Mouse (Mus musculus): Measurements from ENCODE around the gene Ap3d1. TPM values are rescaled to one million over a fixed set of nuclear protein-coding genes. Genes with fewer than 3 reads are reported as not detected.
A peak's percentile ranks its signal among the peaks of the same experiment; 100 is the strongest.

The Ap3d1 gene
- polyA plus RNA-seq, 1 experiment from 2014 or later, result 99.5 TPM

DNA sequence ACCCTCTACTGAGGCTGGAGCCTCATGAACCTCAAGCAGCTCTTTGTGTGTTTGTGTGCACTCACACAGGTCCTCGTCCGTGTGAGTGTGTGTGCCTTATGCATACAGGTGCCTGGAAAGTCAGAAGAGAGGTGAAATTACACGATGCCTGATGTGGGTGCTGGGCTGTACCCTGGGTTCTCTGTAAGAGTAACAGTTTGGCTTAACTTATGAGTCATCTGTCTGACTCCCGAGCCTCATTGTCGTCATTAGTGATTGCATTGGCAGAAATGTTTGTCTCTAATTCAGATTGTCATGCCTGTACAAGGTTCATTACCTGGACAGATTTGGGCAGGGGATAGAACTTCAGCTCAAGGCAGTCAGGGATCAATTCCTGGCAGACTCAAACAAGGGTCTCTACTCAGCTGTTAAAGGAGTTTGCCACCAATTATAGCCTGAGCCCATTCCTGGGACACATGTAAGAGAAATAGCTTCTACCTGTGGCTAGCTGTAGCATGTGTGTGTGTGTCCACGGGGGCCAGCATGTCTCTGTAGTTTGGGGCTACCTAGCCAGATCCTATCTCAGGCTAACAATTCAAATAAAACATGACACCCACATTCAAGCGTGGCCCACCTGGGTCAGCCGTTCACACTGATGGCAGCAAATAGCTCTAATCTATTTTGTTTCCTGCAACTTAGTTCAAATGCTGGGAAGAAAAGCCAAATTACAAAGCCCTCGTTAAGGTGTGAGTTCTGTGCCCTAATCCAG lies 64.8 kb downstream of the Ap3d1 start:
- H3K27ac ChIP-seq (ENCODE audit: low read length), result peak overlapping the region; percentile 96
- H3K4me2 ChIP-seq (ENCODE audit: low read length), result peak overlapping the region; percentile 85
- WGBS, result 44% methylated on average over 9 of the region's 9 CpGs
- H3K4me1 ChIP-seq (ENCODE audit: control insufficient read depth, insufficient read depth, low read length), result peaks cover 44% of the 10 kb centered on the region
- peak; percentile 8 for ATAC-seq
- H3K9me3 ChIP-seq (replicated peaks; ENCODE audit: control insufficient read depth, low read length, poor library complexity, severe bottlenecking), result no peaks in the 10 kb centered on the region
- peak overlapping the region; percentile 84 for H3K9ac ChIP-seq (ENCODE audit: low read depth, low read length)
- H3K4me3 ChIP-seq (ENCODE audit: low read depth, low read length), result peak overlapping the region; percentile 100
- H3K27me3 ChIP-seq (ENCODE audit: control insufficient read depth, insufficient read depth, low read depth, low read length), result no peaks in the 10 kb centered on the region
- no peaks in the 10 kb centered on the region for H3K36me3 ChIP-seq (ENCODE audit: control insufficient read depth, insufficient read depth, low read length)

DNA sequence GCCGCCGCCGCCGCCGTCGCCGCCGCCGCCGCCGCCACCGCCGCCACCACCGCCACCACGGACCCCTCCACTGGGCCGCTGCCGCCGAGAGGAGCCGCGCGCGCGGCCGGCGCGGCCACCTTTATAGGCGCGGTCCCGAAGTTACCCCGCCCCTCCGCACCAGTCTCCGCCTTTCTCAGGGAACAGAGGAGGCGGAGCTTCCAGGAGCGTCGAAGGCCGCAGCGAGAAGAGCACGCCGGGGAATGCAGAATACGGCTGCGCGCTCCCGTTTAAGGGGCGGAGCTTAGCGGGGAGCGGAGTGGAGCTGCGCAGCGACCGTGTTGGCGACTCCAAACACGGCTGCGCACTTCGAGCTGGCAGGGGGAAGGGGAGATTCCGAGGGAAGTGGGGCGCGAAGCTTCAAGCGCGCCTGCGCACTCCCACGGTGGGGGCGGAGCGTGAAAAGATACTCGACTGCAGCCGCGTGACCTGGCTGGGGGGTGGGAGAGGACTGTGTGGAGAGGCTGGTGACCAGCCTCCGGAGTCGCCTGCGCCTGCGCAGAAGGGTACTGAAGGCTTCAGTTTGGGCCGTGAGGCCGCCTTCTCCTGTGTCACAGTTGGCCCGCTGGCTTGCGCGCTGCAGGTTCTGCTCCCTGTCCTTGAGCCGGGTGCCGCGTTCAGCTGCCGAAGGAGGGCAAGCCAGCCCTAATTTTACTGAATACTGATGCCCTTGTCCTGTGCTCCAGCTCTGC lies 65.7 kb downstream of the Ap3d1 start:
- Histone ChIP-seq H3K4me1 (ENCODE audit: control insufficient read depth, insufficient read depth, low read length) (peaks cover 44% of the 10 kb centered on the region), H3K9me3 (replicated peaks; ENCODE audit: control insufficient read depth, low read length, poor library complexity, severe bottlenecking) (no peaks in the 10 kb centered on the region), H3K4me3 (ENCODE audit: low read depth, low read length) (peak overlapping the region; percentile 100), H3K27ac (ENCODE audit: low read length) (peak overlapping the region; percentile 96), H3K27me3 (ENCODE audit: control insufficient read depth, insufficient read depth, low read depth, low read length) (no peaks in the 10 kb centered on the region), H3K36me3 (ENCODE audit: control insufficient read depth, insufficient read depth, low read length) (peaks cover under 1% of the 10 kb centered on the region; the same call in 1 of the 2 replicates), H3K9ac (ENCODE audit: low read depth, low read length) (peak overlapping the region; percentile 98), H3K4me2 (ENCODE audit: low read length) (peak overlapping the region; percentile 85)
- peak; percentile 92 for ATAC-seq
- under 1% methylated on average over 57 of the region's 78 CpGs for WGBS

DNA sequence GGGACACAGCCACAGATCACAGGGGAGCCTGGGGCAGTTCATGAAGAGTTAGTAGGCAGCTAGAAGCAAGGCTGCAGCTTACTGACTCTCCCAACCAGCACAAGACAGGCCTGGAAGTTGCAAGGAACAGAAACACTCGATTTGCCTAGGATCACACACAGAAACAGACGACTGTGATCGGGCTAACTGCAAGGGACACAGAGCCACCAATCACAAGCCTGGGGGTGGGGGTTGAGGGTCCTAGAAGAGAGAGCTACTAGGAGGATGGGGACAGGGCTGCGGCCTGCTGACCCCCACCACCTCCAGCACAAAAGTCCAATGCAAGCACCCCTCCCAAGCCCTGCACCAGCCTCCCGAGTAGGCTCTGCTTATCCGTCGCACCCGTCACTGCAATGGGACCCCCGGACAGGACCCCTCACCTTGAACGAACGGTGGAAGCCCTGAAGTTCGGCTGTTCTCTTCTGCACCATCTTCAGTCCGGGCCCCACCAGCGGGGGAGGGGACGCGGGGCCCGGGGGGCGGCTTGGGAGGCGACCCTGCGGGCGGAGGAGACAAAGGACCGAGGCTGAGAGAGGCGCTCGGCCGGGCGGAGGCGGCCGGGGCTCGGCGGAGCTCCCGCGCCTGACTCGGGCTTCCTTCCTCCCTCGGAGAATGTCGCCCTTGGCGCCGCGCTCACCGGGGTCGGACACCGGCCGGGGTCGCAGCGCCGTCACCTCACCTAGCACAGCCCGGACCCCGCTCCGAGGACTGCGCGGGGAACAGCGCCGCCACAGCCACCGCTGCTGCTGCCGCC lies 66.5 kb downstream of the Ap3d1 start:
- peak overlapping the region; percentile 100 for H3K4me3 ChIP-seq (ENCODE audit: low read depth, low read length)
- 0% methylated on average over 31 of the region's 54 CpGs for WGBS
- no peaks in the 10 kb centered on the region for H3K27me3 ChIP-seq (ENCODE audit: control insufficient read depth, insufficient read depth, low read depth, low read length)
- H3K9ac ChIP-seq (ENCODE audit: low read depth, low read length), result peak overlapping the region; percentile 98
- peaks cover 7% of the 10 kb centered on the region for H3K36me3 ChIP-seq (ENCODE audit: control insufficient read depth, insufficient read depth, low read length)
- no peaks in the 10 kb centered on the region for H3K9me3 ChIP-seq (replicated peaks; ENCODE audit: control insufficient read depth, low read length, poor library complexity, severe bottlenecking)
- peak overlapping the region; percentile 80 for H3K4me2 ChIP-seq (ENCODE audit: low read length)
- peaks cover 44% of the 10 kb centered on the region for H3K4me1 ChIP-seq (ENCODE audit: control insufficient read depth, insufficient read depth, low read length)
- ATAC-seq, result peak; percentile 32
- peak overlapping the region; percentile 87 for H3K27ac ChIP-seq (ENCODE audit: low read length)

DNA sequence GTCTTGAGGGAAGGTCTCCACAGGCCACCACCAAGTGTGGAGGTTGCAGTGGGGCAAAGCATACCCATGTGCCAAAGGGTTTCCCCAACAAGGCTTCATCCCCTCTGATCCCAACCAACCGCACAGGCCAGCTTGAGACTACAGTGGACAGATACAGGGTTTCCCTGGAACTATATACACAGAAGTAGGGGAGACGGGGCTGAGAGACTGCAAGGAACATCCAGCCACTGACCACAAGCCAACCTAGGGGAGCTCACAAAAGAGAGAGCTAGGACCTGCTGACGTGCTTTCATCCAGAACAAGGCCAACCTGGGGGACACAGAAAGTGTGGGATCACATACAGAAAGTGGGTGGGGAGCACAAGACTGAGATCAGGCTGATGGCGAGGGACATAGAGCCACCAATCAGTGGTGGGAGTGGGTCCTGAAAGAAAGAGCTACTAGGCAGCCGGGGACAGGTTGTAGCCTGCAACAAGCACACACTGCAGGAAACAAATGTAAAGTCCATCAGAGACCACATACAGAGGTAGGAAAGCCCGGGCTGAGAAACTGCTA lies 67.1 kb downstream of the Ap3d1 start:
- peaks cover 12% of the 10 kb centered on the region for H3K36me3 ChIP-seq (ENCODE audit: control insufficient read depth, insufficient read depth, low read length)
- no peak for ATAC-seq
- peak overlapping the region; percentile 98 for H3K9ac ChIP-seq (ENCODE audit: low read depth, low read length)
- H3K4me3 ChIP-seq (ENCODE audit: low read depth, low read length), result peak overlapping the region; percentile 100
- peak overlapping the region; percentile 87 for H3K27ac ChIP-seq (ENCODE audit: low read length)
- H3K27me3 ChIP-seq (ENCODE audit: control insufficient read depth, insufficient read depth, low read depth, low read length), result no peaks in the 10 kb centered on the region
- H3K9me3 ChIP-seq (replicated peaks; ENCODE audit: control insufficient read depth, low read length, poor library complexity, severe bottlenecking), result no peaks in the 10 kb centered on the region
- H3K4me2 ChIP-seq (ENCODE audit: low read length), result peak overlapping the region; percentile 80
- H3K4me1 ChIP-seq (ENCODE audit: control insufficient read depth, insufficient read depth, low read length), result peaks cover 44% of the 10 kb centered on the region
- whole genome bisulfite sequencing, result 16% methylated on average over 6 of the region's 6 CpGs

DNA sequence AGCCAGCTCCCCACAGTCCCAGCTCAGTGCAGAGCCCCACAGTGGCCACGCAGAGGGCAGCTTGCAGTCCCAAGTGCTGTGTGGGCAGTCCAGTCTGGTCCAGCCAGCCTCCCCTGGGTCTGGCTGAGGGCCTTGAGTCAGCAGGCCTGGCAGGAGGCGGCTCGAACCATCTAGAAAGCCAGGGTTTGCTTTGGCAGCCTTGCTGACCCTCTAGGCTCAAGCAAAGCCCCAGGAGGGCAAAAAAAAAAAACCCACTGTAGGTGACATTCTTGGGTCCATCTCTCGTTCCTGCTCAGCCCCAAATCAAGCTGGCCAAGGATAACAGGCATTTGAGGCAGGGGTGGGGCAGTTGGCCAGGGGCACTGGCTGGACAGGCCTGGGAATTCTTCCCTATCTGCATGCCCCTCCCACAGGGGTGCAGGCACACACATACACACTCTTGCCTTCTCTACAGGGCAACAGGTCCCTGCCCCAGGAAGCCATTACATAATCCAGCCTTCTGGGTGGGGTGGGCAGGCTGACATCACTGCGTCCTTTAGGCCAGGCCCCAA lies 67.8 kb downstream of the Ap3d1 start:
- Histone ChIP-seq H3K36me3 (ENCODE audit: control insufficient read depth, insufficient read depth, low read length) (peaks cover 16% of the 10 kb centered on the region), H3K4me1 (ENCODE audit: control insufficient read depth, insufficient read depth, low read length) (peaks cover 44% of the 10 kb centered on the region), H3K9me3 (replicated peaks; ENCODE audit: control insufficient read depth, low read length, poor library complexity, severe bottlenecking) (no peaks in the 10 kb centered on the region), H3K4me3 (ENCODE audit: low read depth, low read length) (peak overlapping the region; percentile 100), H3K9ac (ENCODE audit: low read depth, low read length) (peak overlapping the region; percentile 98), H3K27ac (ENCODE audit: low read length) (no peak overlapping the region), H3K4me2 (ENCODE audit: low read length) (peak overlapping the region; percentile 80), H3K27me3 (ENCODE audit: control insufficient read depth, insufficient read depth, low read depth, low read length) (no peaks in the 10 kb centered on the region)
- no peak for ATAC-seq
- WGBS, result 72% methylated on average over 5 of the region's 5 CpGs

DNA sequence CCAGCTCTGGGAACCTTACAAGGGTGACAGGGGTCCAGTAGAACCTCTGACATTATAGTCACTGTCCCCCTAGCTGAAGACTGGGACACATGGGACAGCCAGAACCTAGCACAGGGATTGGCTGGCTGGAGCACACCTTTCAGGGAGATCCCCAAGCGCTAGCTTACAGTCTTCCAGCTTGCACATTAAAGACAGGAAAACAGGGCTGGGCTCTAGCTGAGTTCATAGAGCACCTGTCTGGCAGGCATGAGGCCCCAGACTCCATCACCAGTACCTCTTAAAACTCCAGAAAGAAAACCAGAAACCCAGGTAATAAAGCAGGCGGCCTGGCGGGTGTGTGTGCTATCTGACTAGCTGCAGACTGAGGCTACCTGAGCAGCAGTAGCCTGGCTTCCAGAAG lies 68.4 kb downstream of the Ap3d1 start:
- Histone ChIP-seq H3K27ac (ENCODE audit: low read length) (no peak overlapping the region), H3K27me3 (ENCODE audit: control insufficient read depth, insufficient read depth, low read depth, low read length) (no peaks in the 10 kb centered on the region), H3K9ac (ENCODE audit: low read depth, low read length) (peak overlapping the region; percentile 98), H3K4me2 (ENCODE audit: low read length) (peak overlapping the region; percentile 80), H3K36me3 (ENCODE audit: control insufficient read depth, insufficient read depth, low read length) (peaks cover 21% of the 10 kb centered on the region), H3K9me3 (replicated peaks; ENCODE audit: control insufficient read depth, low read length, poor library complexity, severe bottlenecking) (no peaks in the 10 kb centered on the region), H3K4me3 (ENCODE audit: low read depth, low read length) (no peak overlapping the region; the same call in 1 of the 2 replicates), H3K4me1 (ENCODE audit: control insufficient read depth, insufficient read depth, low read length) (peaks cover 44% of the 10 kb centered on the region)
- ATAC-seq, result no peak
- 89% methylated on average over 3 of the region's 3 CpGs for WGBS

GRCm38 (mm10) chr10:80671936-80672690 lies 70.0 kb downstream of the Ap3d1 start:
- H3K9me3 ChIP-seq (replicated peaks; ENCODE audit: control insufficient read depth, low read length, poor library complexity, severe bottlenecking), result no peaks in the 10 kb centered on the region
- no peak overlapping the region for H3K9ac ChIP-seq (ENCODE audit: low read depth, low read length)
- peaks cover 31% of the 10 kb centered on the region for H3K4me1 ChIP-seq (ENCODE audit: control insufficient read depth, insufficient read depth, low read length)
- H3K4me3 ChIP-seq (ENCODE audit: low read depth, low read length), result no peak overlapping the region
- no peak for ATAC-seq
- H3K27me3 ChIP-seq (ENCODE audit: control insufficient read depth, insufficient read depth, low read depth, low read length), result no peaks in the 10 kb centered on the region
- H3K27ac ChIP-seq (ENCODE audit: low read length), result no peak overlapping the region
- 84% methylated on average over 11 of the region's 11 CpGs for WGBS
- peaks cover 36% of the 10 kb centered on the region for H3K36me3 ChIP-seq (ENCODE audit: control insufficient read depth, insufficient read depth, low read length)
- no peak overlapping the region for H3K4me2 ChIP-seq (ENCODE audit: low read length)

- ATAC-seq, result no peak
- Histone ChIP-seq H3K9ac (ENCODE audit: low read depth, low read length) (no peak overlapping the region), H3K4me3 (ENCODE audit: low read depth, low read length) (no peak overlapping the region), H3K9me3 (replicated peaks; ENCODE audit: control insufficient read depth, low read length, poor library complexity, severe bottlenecking) (no peaks in the 10 kb centered on the region), H3K27ac (ENCODE audit: low read length) (no peak overlapping the region), H3K27me3 (ENCODE audit: control insufficient read depth, insufficient read depth, low read depth, low read length) (no peaks in the 10 kb centered on the region), H3K4me2 (ENCODE audit: low read length) (no peak overlapping the region), H3K4me1 (ENCODE audit: control insufficient read depth, insufficient read depth, low read length) (peaks cover 27% of the 10 kb centered on the region), H3K36me3 (ENCODE audit: control insufficient read depth, insufficient read depth, low read length) (peaks cover 41% of the 10 kb centered on the region)
- WGBS, result 94% methylated on average over 4 of the region's 4 CpGs
Observed at GRCm38 (mm10) chr10:80671251-80671650, 70.8 kb downstream of the Ap3d1 start.

All from midbrain, embryonic 16.5 days (tissue).